Mouse (Mus musculus): ENCODE measurements around the gene Hmcn1. TPM values are rescaled to one million over a fixed set of nuclear protein-coding genes. Genes with fewer than 3 reads are reported as not detected.
A peak's percentile ranks its signal among the peaks of the same experiment; 100 is the strongest.

Hmcn1 gene
- polyA plus RNA-seq, 1 experiment from 2014 or later = 22.5 TPM

DNA sequence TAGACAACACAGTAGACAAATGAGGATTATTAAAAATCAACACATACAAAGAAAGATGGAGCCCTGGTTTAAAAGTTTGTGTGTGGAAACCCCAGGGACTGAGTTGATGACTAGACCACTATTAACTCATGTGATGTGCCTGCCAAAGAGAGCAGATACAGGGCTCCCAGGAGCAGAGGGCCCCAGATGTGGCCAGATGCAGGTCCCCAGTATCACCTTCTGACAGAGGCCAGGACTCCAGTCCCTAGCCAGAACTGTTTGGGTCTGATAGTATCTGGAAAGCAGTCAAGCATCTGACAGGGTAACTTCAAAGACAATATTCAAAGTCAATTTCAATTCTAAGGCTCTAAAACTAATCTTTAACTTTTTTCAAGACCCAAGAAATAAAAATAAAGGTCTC is 124.0 kb downstream of the Hmcn1 start:
- H3K4me2 ChIP-seq = no peak overlapping the region
- ATAC-seq (replicated peaks; ENCODE audit: low FRiP score) = no peak

DNA sequence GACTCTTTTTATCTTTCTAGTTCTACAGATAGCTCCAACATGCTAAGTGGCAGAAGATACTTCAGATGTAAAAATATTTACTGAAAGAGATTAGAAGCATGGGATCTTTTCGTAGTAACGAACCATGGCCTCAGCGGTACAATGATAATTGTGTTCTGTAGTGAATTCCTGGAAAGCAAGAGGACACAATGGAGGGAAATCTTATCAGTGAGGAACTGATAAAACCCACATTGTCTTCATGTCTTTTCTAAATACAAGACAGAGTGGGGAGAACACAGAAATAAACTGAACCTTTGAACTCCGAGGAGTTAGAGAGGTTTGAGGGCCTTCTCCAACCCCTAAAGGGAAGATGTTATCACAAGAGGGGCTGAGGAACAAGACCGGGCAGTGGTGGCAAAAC is 126.6 kb downstream of the Hmcn1 start:
- H3K9ac ChIP-seq = no peak overlapping the region
- no peak overlapping the region for H3K4me3 ChIP-seq (replicated peaks)
- H3K36me3 ChIP-seq = no peaks in the 10 kb centered on the region
- WGBS = 69% methylated on average over 5 of the region's 5 CpGs
- H3K27ac ChIP-seq = no peak overlapping the region
- no peaks in the 10 kb centered on the region for H3K27me3 ChIP-seq
- ATAC-seq (replicated peaks; ENCODE audit: low FRiP score) = no peak
- H3K9me3 ChIP-seq (replicated peaks) = no peaks in the 10 kb centered on the region
- 0 out of 2 replicates have a peak, but pooled peaks cover 4% of the 10 kb centered on the region for H3K4me1 ChIP-seq
- H3K4me2 ChIP-seq = no peak overlapping the region

More for the DNA sequence above, 124.0 kb downstream of the Hmcn1 start:
- H3K4me1 ChIP-seq = peaks cover 15% of the 10 kb centered on the region
- H3K27ac ChIP-seq = no peak overlapping the region
- H3K4me3 ChIP-seq (replicated peaks) = no peak overlapping the region
- H3K27me3 ChIP-seq = no peaks in the 10 kb centered on the region
- no peak overlapping the region for H3K9ac ChIP-seq
- H3K36me3 ChIP-seq = no peaks in the 10 kb centered on the region
- H3K9me3 ChIP-seq (replicated peaks) = no peaks in the 10 kb centered on the region

DNA sequence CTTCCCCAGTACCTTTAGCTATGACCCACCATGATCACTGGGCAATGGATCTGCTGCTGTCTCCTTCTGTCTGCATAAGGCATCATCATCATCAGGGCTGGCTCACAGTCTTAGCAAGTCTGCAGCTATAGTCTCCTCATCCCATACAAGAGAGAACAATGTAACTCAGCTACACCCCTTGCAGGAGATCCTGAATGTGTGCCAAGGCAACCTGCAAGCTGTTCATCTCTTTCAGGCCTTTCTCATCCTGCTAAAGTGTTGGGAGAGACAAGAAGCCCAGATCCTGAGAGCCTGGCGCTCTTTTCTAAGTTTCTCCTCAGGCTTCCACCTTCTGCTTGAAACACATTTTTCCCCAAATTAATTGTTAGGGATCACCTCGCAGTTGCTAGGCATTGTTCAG is 135.5 kb downstream of the Hmcn1 start:
- no peak overlapping the region for H3K4me2 ChIP-seq
- no peak overlapping the region for H3K9ac ChIP-seq
- no peaks in the 10 kb centered on the region for H3K27me3 ChIP-seq
- no peak overlapping the region for H3K27ac ChIP-seq
- 92% methylated on average over 2 of the region's 2 CpGs for WGBS
- no peaks in the 10 kb centered on the region for H3K4me1 ChIP-seq
- H3K4me3 ChIP-seq (replicated peaks) = no peak overlapping the region
- H3K36me3 ChIP-seq = peaks cover 11% of the 10 kb centered on the region; the same call in 1 of the 2 replicates
- no peaks in the 10 kb centered on the region for H3K9me3 ChIP-seq (replicated peaks)
- ATAC-seq (replicated peaks; ENCODE audit: low FRiP score) = no peak

DNA sequence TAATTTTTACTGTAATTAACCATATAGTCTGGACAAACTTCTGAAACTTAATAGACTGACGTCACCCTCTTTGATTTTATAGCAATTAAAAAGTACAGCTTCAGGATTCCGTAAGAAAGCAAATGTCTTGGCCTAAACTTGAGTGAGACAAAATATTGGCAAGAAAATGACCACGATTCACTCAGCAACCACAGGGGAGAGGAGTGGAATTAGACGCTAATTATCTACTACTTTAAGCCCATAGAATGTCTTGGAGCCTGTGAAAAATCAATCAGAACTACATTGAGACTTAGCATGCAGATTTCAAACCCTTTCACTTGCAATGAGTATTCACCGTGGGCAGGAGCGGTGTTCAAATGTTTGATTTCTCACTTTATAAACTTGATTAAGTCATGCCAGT is 159.8 kb downstream of the Hmcn1 start:
- Histone ChIP-seq H3K4me3 (replicated peaks) (no peak overlapping the region), H3K4me2 (no peak overlapping the region), H3K27me3 (no peaks in the 10 kb centered on the region), H3K9me3 (replicated peaks) (no peaks in the 10 kb centered on the region), H3K4me1 (no peaks in the 10 kb centered on the region; the same call in 1 of the 2 replicates), H3K9ac (no peak overlapping the region), H3K27ac (no peak overlapping the region), H3K36me3 (no peaks in the 10 kb centered on the region)
- ATAC-seq (replicated peaks; ENCODE audit: low FRiP score) = no peak
- 86% methylated on average over 6 of the region's 6 CpGs for WGBS

DNA sequence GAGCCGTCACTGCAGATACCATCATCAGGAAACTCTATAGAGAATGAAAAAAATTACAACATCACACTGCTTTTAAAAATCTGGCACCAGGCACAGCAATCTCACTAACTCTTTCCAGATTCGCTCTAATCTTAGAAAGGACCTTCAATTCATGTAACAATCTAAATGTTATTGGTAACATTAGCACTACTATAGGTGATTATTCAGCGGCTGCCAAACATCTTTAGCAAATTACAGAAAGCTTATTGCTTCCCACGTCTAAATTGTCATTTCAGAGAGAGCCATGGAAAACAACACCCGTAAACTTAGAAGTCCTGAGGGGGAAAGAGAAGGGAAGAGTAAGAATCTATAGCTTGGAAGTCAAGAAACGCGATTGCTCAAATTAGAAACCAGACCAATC is 163.4 kb downstream of the Hmcn1 start:
- Histone ChIP-seq H3K9me3 (replicated peaks) (no peaks in the 10 kb centered on the region), H3K36me3 (no peaks in the 10 kb centered on the region), H3K27ac (no peak overlapping the region), H3K4me2 (no peak overlapping the region), H3K4me3 (replicated peaks) (no peak overlapping the region), H3K27me3 (no peaks in the 10 kb centered on the region), H3K9ac (no peak overlapping the region), H3K4me1 (no peaks in the 10 kb centered on the region; the same call in 1 of the 2 replicates)
- ATAC-seq (replicated peaks; ENCODE audit: low FRiP score) = no peak
- 68% methylated on average over 7 of the region's 7 CpGs for WGBS

DNA sequence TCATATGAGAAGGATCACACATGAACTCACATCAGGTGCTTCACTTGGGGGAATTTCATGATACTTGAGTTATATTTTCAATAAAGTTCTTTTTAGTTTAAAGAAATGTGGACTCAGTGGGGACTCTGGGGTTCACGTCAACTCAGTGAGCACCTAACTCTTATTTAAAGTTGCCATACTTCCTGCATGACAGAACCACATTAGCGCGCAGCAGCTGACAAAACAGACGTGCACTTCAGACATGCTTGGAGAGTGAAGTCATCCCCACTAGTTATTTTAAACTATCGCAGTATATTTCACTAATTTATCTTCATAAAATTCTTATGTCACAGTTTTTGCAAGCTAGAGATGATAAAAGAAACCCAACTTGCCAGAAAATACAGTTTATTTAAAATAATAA is 166.1 kb downstream of the Hmcn1 start:
- H3K9me3 ChIP-seq (replicated peaks) = no peaks in the 10 kb centered on the region
- H3K4me2 ChIP-seq = no peak overlapping the region
- 46% methylated on average over 5 of the region's 5 CpGs for WGBS
- H3K9ac ChIP-seq = no peak overlapping the region
- H3K27me3 ChIP-seq = no peaks in the 10 kb centered on the region
- H3K4me1 ChIP-seq = no peaks in the 10 kb centered on the region; the same call in 1 of the 2 replicates
- no peak overlapping the region for H3K27ac ChIP-seq
- H3K36me3 ChIP-seq = no peaks in the 10 kb centered on the region
- H3K4me3 ChIP-seq (replicated peaks) = no peak overlapping the region
- no peak for ATAC-seq (replicated peaks; ENCODE audit: low FRiP score)

DNA sequence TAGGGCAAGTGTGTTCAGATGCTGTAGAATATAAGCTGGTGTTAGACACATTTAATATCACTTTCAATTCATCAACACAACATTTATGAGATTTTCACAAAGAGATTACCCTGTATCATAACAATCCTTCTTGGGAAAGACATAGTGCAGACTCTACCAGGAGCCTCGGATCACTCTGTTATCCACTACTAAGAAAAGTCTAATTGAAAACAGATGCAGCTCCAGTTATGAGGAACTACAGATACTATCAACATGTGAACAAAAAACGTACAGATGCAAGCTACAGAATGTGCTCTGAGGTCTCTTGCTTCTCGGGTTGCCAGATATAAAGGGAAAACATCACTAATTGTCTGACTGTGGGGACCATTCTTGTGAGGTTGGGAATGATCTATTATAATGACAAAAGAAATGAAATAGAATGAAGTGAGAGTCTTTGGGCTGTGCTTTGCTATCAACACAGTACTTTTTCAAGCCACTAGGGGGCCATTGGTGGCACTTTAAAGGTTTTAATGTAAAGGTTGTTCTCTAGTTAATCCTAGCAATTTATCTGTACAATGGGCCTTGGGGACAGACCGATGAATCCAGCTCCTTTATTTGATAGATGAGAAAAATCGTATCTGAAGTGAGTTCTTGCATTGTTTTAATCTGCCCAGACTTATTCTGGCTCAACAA is 168.8 kb downstream of the Hmcn1 start:
- Histone ChIP-seq H3K4me2 (no peak overlapping the region), H3K4me1 (no peaks in the 10 kb centered on the region), H3K27ac (no peak overlapping the region), H3K36me3 (no peaks in the 10 kb centered on the region), H3K27me3 (no peaks in the 10 kb centered on the region), H3K4me3 (replicated peaks) (no peak overlapping the region), H3K9me3 (replicated peaks) (no peaks in the 10 kb centered on the region), H3K9ac (no peak overlapping the region)
- no peak for ATAC-seq (replicated peaks; ENCODE audit: low FRiP score)
- 72% methylated on average over 5 of the region's 5 CpGs for WGBS

DNA sequence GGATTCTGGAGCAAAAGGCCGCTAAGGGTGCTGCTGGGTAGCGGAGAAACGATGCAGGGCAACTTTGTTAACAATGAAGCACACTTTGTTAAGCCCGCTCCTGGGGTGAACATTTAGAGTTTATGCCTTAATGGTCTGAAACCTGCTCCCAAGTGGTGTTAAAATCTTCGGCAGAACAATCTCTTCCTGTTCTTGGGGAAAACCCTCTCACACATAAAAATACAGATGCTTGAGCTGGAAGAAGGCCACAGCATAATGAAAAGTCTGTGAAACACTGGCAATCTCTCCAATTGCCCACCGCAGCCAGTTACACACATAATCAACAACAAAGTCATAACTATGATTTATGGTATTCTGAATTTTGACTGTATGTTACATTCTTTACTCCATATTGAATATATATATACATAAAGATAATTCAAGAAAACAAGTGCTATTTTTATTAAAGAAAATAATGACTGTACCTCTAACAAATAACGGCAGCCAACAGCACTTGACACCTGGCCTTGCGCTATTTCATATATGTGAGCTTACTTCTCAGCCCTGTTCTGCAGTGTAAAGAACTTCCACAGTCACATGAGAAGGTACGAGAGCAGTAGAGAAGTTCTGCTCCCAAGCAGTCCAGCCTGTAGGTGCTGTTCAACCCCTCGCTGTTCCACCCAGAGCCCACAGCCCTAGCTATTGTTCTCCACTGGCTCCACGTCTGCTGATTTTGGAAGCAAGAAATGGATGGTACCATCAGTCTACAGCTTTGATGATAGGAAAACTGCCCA is 177.0 kb downstream of the Hmcn1 start:
- Histone ChIP-seq H3K27me3 (no peaks in the 10 kb centered on the region), H3K36me3 (peaks cover 10% of the 10 kb centered on the region; the same call in 1 of the 2 replicates), H3K4me1 (no peaks in the 10 kb centered on the region), H3K27ac (no peak overlapping the region), H3K9ac (no peak overlapping the region), H3K4me2 (no peak overlapping the region), H3K9me3 (replicated peaks) (no peaks in the 10 kb centered on the region), H3K4me3 (replicated peaks) (no peak overlapping the region)
- ATAC-seq (replicated peaks; ENCODE audit: low FRiP score) = no peak
- WGBS = 84% methylated on average over 11 of the region's 11 CpGs

DNA sequence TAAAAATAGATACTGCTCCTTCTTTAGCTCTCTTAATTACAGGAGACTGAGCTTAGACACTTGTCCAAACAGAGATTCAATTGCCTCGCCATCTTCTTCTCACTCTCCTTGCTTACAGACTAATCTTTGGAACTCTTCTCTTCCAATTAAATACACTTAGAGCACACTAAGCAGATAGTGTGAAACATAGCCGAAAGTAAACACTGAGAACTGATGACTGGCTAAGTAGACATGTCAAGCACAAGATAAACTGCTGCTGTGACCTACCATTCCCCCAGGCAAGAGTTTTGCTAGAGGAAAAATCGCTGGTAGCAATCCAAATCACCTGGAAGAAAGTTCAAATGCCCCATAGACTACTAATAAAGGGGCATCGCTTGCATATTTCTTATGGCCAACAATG is 178.3 kb downstream of the Hmcn1 start:
- no peak overlapping the region for H3K4me3 ChIP-seq (replicated peaks)
- H3K4me2 ChIP-seq = no peak overlapping the region
- no peaks in the 10 kb centered on the region for H3K4me1 ChIP-seq
- no peak; the same call in 1 of the 2 replicates for ATAC-seq (replicated peaks; ENCODE audit: low FRiP score)
- no peaks in the 10 kb centered on the region for H3K9me3 ChIP-seq (replicated peaks)
- no peak overlapping the region for H3K9ac ChIP-seq
- H3K27me3 ChIP-seq = no peaks in the 10 kb centered on the region
- H3K27ac ChIP-seq = 0 out of 2 replicates have a peak overlapping the region, but pooled peaks have one; percentile 37
- peaks cover 10% of the 10 kb centered on the region; the same call in 1 of the 2 replicates for H3K36me3 ChIP-seq
- 34% methylated on average over 4 of the region's 4 CpGs for WGBS

DNA sequence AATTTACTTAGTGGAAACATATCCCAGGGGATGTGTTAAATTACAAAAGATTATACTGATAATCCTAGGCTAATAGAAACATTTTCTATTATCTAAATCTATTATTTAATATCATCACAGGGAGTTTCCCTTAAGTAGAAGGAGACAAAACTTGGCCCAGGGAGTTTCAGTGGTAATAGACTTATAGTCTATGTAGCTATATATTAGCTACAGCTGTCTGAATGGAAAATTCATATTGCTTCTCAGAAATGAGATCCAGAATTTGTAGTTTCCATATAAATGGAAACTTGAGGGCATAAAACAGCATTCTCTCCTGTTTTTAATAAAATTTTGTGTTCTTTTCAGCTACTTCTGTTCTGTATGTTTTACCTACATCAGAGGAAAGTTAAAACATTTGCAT is 179.9 kb downstream of the Hmcn1 start:
- ATAC-seq (replicated peaks; ENCODE audit: low FRiP score) = no peak
- peaks cover 14% of the 10 kb centered on the region; the same call in 1 of the 2 replicates for H3K36me3 ChIP-seq
- H3K4me2 ChIP-seq = no peak overlapping the region

DNA sequence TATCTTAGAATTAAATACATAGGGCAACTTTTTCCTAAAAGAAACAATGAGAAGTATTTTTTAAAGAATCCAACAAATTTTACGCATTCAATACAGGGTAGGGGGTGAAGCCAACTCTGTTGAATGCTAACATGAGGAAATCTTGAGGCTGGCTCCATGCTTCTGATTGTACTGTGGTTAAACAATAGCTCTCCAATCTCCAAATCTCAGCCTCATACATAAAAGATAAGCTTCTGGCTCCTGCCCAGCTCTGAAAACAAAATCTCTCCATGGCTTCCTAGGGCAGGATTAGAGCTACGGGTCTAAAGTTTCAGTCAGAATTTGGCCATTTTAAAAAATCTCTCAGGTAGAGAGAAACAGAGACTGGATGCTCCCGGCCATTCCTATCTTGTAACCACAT is 186.4 kb downstream of the Hmcn1 start:
- Histone ChIP-seq H3K9ac (no peak overlapping the region), H3K4me2 (no peak overlapping the region), H3K4me1 (0 out of 2 replicates have a peak, but pooled peaks cover 4% of the 10 kb centered on the region), H3K4me3 (replicated peaks) (no peak overlapping the region), H3K27ac (no peak overlapping the region), H3K9me3 (replicated peaks) (no peaks in the 10 kb centered on the region), H3K27me3 (no peaks in the 10 kb centered on the region), H3K36me3 (peaks cover 7% of the 10 kb centered on the region; the same call in 1 of the 2 replicates)
- no peak for ATAC-seq (replicated peaks; ENCODE audit: low FRiP score)
- WGBS = 77% methylated on average over 3 of the region's 3 CpGs

More for the DNA sequence above, 179.9 kb downstream of the Hmcn1 start:
- Histone ChIP-seq H3K27me3 (no peaks in the 10 kb centered on the region), H3K9ac (no peak overlapping the region), H3K27ac (no peak overlapping the region), H3K9me3 (replicated peaks) (no peaks in the 10 kb centered on the region), H3K4me1 (no peaks in the 10 kb centered on the region), H3K4me3 (replicated peaks) (no peak overlapping the region)

DNA sequence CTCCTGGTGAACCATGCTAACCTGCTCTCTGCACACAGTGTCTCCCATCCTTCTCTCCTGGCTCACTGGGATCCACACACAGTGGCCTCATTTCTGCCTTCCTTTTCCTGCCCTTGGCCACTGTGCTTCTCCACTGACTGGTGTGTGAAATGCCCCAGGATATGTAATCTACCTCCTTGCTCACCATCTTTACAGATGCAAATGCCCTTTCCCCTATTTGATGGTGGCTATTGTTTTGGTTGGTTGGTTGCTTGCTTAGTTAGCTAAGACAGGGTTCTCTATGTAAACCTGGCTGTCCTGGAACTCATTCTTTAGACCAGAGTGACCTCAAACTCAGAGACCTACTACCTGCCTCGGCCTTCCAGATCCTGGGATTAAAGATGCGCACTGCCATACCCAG is 187.8 kb downstream of the Hmcn1 start:
- Histone ChIP-seq H3K36me3 (peaks cover 7% of the 10 kb centered on the region; the same call in 1 of the 2 replicates), H3K4me2 (no peak overlapping the region), H3K9ac (no peak overlapping the region), H3K4me3 (replicated peaks) (no peak overlapping the region), H3K27me3 (no peaks in the 10 kb centered on the region), H3K27ac (no peak overlapping the region), H3K9me3 (replicated peaks) (no peaks in the 10 kb centered on the region), H3K4me1 (0 out of 2 replicates have a peak, but pooled peaks cover 4% of the 10 kb centered on the region)
- 92% methylated on average over 2 of the region's 2 CpGs for WGBS
- ATAC-seq (replicated peaks; ENCODE audit: low FRiP score) = no peak

Data from kidney, embryonic 15.5 days (tissue).